Mouse (Mus musculus): ENCODE measurements around the gene Smg7.

The Smg7 gene

GRCm38 (mm10) chr1:152840343-152840742 lies 62.1 kb downstream of the Smg7 start:
- no peak for DNase-seq (ENCODE audit: low read depth, low spot score)

- DNase-seq (ENCODE audit: low read depth, low spot score): no peak
Measured at GRCm38 (mm10) chr1:152838841-152839240, 63.6 kb downstream of the Smg7 start.

GRCm38 (mm10) chr1:152838026-152838702 lies 64.3 kb downstream of the Smg7 start:
- no peak for DNase-seq (ENCODE audit: low read depth, low spot score)

GRCm38 (mm10) chr1:152835061-152835460 lies 67.4 kb downstream of the Smg7 start:
- no peak for DNase-seq (ENCODE audit: low read depth, low spot score)

- DNase-seq (ENCODE audit: low read depth, low spot score): no peak
Measured at GRCm38 (mm10) chr1:152832316-152832715, 70.1 kb downstream of the Smg7 start.

GRCm38 (mm10) chr1:152831619-152832018 lies 70.8 kb downstream of the Smg7 start:
- DNase-seq (ENCODE audit: low read depth, low spot score): no peak

- DNase-seq (ENCODE audit: low read depth, low spot score): no peak
Measured at GRCm38 (mm10) chr1:152831003-152831402, 71.4 kb downstream of the Smg7 start.

GRCm38 (mm10) chr1:152830054-152830453 lies 72.4 kb downstream of the Smg7 start:
- no peak for DNase-seq (ENCODE audit: low read depth, low spot score)

- DNase-seq (ENCODE audit: low read depth, low spot score): no peak
Measured at GRCm38 (mm10) chr1:152828637-152829355, 73.7 kb downstream of the Smg7 start.

- no peak for DNase-seq (ENCODE audit: low read depth, low spot score)
Measured at GRCm38 (mm10) chr1:152828168-152828567, 74.3 kb downstream of the Smg7 start.

- DNase-seq (ENCODE audit: low read depth, low spot score): no peak
Measured at GRCm38 (mm10) chr1:152826446-152826845, 76.0 kb downstream of the Smg7 start.

GRCm38 (mm10) chr1:152824206-152824605 lies 78.2 kb downstream of the Smg7 start:
- no peak for DNase-seq (ENCODE audit: low read depth, low spot score)

- DNase-seq (ENCODE audit: low read depth, low spot score): no peak
Measured at GRCm38 (mm10) chr1:152821746-152822145, 80.7 kb downstream of the Smg7 start.

GRCm38 (mm10) chr1:152820911-152821695 lies 81.3 kb downstream of the Smg7 start:
- no peak for DNase-seq (ENCODE audit: low read depth, low spot score)

- no peak for DNase-seq (ENCODE audit: low read depth, low spot score)
Measured at GRCm38 (mm10) chr1:152819558-152819957, 82.9 kb downstream of the Smg7 start.

- no peak for DNase-seq (ENCODE audit: low read depth, low spot score)
Measured at GRCm38 (mm10) chr1:152817794-152818193, 84.7 kb downstream of the Smg7 start.

- DNase-seq (ENCODE audit: low read depth, low spot score): no peak
Measured at GRCm38 (mm10) chr1:152817027-152817769, 85.2 kb downstream of the Smg7 start.

GRCm38 (mm10) chr1:152815265-152815701 lies 87.2 kb downstream of the Smg7 start:
- no peak for DNase-seq (ENCODE audit: low read depth, low spot score)

GRCm38 (mm10) chr1:152810533-152811439 lies 91.7 kb downstream of the Smg7 start:
- no peak for DNase-seq (ENCODE audit: low read depth, low spot score)

GRCm38 (mm10) chr1:152809541-152810252 lies 92.7 kb downstream of the Smg7 start:
- no peak for DNase-seq (ENCODE audit: low read depth, low spot score)

All from CD4-positive helper T cell, adult 2 months (primary cell).